Mouse (Mus musculus): ENCODE data around the gene Arl15.
A peak's percentile ranks its signal among the peaks of the same experiment; 100 is the strongest.

Arl15 gene

DNA sequence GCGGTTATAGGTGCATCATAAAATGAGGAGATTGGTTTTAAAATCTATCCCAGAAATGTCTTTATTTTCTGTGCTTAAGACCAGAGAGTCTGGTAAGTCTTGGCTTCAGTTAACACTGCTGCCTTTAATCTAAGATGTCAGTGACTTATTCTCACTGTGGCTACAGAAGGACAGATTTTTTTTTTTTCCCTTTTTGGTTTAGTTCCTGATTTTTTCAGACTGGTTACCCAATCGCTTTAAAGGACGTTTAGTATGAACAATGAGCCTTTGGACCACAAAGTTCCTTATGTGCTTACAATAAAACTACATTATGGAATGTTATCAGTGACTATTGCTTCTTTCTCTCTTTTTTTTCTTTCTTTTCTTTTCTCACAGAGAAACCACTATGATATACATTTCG lies 81.4 kb downstream of the Arl15 start:
- no peak for DNase-seq

DNA sequence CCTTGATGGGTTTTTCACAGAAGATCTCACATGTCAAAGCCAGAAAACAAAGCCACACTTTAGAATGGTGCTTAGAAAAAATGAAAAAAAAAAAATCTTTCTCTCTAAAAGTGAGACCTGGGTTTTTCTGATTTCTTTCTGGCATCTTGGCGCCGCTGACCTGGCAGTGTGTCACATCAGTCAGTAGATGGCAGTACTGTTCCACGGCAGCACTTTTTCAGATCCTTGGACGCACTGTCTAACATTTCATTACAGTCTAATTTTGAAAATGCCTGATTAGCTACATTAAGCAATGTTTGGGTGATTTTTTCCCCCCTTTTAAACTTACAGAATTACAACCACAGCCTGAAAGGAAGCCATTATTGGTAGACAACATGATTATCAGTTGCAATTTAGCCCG lies 83.1 kb downstream of the Arl15 start:
- DNase-seq: peak; percentile 71

- DNase-seq: no peak
Observed at GRCm38 (mm10) chr13:113878571-113878970, 84.3 kb downstream of the Arl15 start.

DNA sequence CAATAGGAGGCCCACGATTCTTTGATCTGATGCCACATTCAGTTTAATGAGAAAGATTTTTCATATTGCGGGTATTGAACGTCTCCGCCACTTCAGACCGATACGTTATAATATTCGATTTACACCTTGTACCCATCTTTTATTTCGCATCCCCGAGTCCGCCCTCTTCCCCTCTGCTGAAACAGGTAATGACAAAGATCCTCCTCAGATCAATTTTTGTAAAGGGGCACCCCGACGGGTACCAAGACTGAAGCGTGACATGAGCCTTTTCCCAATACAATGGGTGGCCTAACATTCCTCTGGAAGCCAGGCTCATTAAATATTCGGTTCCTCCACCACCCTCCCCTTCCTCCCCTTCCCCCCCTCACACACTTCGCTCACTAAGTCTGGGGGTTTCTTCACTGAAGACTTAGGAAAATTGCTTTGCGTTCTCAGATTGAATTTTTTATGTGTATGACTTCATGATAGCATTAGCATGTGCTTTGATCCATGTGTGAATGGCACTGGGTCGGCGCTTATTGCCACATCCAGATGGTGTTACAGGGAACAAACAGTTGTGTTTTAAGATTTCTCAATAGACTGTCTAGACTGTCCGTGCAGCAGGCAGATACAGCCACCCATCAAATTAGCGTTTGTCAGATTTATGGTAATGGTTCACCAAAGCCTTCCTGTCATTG lies 85.5 kb downstream of the Arl15 start:
- no peak for DNase-seq

- DNase-seq: no peak
Observed at GRCm38 (mm10) chr13:113880564-113881171, 86.4 kb downstream of the Arl15 start.

- DNase-seq: no peak
Observed at GRCm38 (mm10) chr13:113882959-113883358, 88.7 kb downstream of the Arl15 start.

DNA sequence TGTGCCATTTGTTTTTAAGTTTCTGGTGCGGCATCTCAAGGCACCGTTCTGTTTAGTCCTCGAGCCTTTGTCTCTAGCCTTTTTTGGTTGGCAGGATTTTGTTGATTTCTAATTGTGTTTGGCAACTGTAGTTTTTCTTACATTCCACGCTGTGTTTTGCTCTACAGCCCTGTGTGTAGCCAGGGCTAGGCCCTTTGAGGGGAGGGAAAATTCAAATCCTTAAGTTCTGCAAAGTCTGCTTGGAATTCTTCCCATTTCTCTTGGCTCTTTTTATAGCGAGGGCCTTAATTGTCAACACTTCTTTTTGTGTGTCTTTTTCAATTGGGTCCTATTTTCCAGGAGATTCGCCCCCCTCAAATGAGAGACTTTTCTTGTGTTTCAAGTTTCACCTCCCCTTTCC lies 92.8 kb downstream of the Arl15 start:
- no peak for DNase-seq

- DNase-seq: no peak
Observed at GRCm38 (mm10) chr13:113888126-113888525, 93.8 kb downstream of the Arl15 start.

DNA sequence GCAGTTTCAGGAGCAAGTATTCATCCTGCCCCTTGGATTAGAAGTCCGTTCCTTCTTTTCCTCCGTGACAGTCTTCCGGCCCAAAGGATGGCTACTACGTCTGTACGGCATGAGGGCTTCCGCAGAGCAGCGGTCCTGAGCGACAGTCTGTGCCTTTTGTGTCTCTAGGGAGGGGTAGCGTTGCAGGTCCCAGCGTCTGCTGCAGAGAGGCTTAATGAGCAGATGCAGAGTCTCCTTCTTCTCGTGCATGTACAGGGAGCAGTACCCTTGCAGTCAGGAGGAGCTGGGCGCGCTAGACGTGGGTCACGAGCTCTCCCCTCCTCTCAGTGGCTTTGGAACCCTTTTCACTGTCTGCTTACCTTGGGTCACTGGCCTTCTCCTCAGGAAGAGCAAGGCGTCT lies 94.4 kb downstream of the Arl15 start:
- DNase-seq: no peak

DNA sequence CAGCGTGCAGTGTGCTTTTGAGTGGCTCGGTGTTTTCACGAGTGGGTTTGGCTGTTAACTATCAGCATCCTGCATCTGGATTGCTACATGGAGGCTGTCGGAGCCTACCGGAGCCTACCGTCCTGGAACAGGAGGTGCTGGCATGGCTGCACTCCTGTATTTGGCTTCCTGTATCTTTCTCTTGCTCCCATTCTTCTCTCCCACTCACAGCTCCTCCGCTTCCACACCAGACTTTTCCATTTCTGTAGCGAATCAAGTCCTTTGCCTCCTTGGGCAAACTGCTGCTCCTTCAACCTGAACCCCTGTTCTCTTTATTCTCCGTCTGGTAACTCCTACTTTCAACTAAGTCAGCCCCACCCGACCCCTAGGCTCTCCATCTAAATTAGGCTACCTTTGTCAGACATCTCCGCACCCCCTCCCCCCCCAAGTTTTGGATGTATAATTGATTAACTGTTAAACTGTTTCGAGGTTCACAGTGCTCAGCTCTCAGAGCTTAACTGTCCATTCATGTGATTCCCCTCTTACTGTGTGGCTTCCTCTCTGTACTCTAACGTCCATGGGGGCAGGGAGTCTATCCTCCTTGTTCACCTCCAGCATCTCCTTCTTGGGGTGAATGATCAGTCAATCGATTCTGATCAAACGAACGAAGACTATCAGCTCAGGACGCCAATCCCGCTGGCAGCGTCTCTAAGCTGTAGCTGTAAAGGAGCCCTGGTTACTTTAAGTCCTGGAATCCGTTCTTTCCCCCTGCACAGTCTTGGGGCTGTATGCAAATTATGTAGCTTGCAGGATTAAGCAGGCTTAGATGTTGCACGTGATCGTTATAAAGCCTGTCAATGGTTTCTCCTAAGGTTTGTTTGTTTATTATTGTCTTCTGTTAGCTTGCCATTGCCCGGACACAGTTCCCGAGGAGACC lies 95.1 kb downstream of the Arl15 start:
- DNase-seq: no peak

DNA sequence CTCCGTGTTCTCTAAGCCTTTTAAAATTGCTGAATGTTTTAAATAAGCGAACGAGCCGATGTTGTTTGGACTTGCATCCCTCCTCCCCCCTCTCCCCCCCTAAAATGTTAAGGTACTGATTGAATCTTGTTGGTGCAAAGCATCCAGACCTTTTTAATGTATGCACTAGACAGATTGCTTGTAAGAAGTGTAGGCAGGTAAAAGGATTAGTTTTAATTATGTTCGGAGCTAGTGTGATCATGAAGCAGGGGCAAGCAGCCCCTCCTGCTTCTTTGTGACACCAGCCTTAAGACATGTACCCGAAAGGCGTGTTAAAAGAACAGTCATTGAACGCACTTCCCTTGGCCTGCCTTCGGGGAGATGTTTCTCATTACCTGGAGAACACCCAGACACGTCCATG lies 102.4 kb downstream of the Arl15 start:
- DNase-seq: no peak

GRCm38 (mm10) chr13:113897498-113897897 lies 103.2 kb downstream of the Arl15 start:
- no peak for DNase-seq

DNA sequence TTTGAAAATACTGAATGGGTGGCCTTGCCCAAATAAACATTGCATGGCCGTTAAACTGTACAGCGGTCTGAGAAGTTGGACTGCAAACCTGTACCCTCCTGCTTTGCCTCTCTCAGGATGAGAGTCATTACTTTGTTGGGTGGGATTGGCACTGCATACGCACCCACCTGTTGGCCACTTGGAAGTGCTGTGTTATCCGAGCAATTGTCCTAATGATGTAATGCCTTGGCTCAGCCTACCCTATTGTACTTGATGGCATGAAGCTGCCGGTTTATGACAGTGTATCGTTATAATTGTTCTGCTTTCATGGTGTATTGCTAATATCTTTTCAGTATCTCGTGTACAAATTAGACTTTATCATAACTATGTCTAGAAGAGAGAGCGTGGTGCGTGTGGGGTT lies 103.6 kb downstream of the Arl15 start:
- no peak for DNase-seq

DNA sequence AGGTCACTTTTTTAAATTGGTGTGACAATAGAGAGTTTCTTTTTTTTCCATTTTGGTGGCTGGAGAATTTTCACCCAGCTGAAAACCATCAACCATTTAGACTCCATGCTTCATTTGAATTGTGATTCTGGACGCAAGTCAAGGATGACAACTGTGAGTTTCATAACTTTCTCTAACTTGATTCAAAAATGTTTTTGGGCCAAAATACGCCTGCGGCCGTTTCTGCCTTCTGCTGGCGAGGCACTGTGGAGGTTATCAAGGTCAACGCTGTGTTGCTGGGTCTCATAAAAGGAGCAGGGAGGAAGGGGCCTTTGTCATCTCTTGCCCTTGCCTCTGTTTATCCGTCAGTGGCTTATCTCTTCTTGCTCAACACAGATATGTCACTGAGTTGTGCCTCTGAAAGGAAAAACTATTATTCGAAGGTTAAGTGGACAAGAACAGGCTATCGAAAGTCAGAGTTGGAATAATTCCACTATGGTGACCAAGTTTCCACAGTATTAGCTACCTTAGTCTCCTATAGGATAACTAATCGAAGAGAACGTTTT lies 106.8 kb downstream of the Arl15 start:
- peak; percentile 81 for DNase-seq

DNA sequence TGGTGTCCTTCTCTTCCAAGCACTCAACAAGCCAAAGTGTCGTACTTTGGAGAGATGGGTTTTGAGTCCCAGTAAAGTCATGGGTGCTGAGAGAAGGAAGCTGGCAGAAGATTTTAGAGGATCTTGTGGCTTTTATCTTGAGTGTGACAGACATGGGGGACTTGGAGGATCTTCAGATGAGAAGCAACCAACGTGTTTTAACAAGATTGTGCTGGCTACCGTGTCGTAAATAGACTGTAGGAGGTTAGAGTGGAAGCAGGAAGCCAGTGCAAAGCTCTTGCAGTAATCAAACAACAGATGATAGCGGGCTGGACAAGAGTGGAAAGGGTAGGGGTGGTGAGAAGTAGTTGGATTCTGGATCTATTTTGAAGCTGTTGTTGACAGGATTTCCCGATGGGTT lies 109.0 kb downstream of the Arl15 start:
- DNase-seq: no peak

GRCm38 (mm10) chr13:113911986-113912519 lies 117.7 kb downstream of the Arl15 start:
- DNase-seq: no peak

DNA sequence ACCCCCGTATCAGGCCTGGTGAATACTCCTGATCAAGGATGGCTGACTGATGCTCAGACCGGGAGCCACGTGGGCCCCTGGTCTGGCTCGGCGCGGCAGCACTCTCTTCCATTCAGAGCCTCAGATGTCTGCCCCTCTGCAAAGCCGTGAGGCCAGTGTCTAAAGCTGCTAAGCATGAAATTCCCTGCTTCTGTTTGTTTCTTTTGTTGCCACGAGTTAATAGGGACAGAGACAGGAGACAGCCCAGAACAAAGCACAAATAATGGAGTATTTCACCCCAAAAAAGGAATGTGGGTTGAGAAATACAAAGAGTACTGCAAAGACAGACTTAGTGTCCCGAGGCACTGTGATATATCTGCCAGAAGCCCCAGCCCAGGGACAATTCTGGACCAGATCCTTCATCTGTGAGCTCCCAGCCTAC lies 120.3 kb downstream of the Arl15 start:
- no peak for DNase-seq

DNA sequence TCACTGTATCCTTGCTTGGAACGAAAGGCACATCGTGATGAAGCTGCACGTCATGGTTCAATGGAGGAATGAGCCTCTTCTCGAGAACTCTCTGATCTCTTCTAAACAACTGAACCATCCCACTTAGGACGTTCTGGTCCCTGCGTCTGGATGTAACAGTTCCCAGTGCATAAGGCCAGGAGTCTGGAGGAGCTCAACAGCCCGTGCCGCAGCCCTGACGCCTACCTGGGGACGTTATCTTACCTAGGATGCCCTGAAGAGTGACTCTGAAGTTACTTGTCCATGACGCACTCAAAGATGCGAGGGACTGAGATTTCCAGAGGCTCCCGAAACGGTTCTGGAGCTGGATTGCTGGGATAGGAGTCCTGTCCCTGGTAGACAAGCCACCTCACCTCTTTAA lies 121.4 kb downstream of the Arl15 start:
- no peak for DNase-seq

GRCm38 (mm10) chr13:113916761-113917160 lies 122.5 kb downstream of the Arl15 start:
- DNase-seq: no peak

DNA sequence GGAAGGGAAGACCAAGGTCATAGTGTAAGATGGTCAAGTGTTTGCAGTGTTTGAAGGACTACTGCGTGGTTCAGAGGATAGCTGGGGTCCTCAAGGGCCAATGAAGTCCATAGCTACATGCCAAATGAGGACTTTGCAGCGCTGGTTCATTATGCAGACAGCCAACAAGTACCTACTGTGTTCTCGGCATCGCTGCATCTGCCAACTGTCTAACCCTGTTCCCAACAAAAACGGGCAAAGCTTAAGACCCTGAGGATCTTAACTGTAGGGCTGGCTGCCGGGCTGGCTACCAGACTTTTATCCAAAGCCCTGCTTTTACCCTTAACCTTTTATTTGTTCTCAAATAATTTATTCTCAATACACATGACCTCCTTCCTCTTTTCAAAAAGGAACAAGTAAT lies 123.1 kb downstream of the Arl15 start:
- no peak for DNase-seq

- no peak for DNase-seq
Observed at GRCm38 (mm10) chr13:113917868-113918411, 123.6 kb downstream of the Arl15 start.

GRCm38 (mm10) chr13:113918668-113919067 lies 124.4 kb downstream of the Arl15 start:
- DNase-seq: no peak

GRCm38 (mm10) chr13:113935697-113936096 lies 141.4 kb downstream of the Arl15 start:
- DNase-seq: no peak

Data from kidney, postnatal 14 days (tissue).